ENCODE assay signal across 8 mouse cellular contexts in the genomic region with DNA sequence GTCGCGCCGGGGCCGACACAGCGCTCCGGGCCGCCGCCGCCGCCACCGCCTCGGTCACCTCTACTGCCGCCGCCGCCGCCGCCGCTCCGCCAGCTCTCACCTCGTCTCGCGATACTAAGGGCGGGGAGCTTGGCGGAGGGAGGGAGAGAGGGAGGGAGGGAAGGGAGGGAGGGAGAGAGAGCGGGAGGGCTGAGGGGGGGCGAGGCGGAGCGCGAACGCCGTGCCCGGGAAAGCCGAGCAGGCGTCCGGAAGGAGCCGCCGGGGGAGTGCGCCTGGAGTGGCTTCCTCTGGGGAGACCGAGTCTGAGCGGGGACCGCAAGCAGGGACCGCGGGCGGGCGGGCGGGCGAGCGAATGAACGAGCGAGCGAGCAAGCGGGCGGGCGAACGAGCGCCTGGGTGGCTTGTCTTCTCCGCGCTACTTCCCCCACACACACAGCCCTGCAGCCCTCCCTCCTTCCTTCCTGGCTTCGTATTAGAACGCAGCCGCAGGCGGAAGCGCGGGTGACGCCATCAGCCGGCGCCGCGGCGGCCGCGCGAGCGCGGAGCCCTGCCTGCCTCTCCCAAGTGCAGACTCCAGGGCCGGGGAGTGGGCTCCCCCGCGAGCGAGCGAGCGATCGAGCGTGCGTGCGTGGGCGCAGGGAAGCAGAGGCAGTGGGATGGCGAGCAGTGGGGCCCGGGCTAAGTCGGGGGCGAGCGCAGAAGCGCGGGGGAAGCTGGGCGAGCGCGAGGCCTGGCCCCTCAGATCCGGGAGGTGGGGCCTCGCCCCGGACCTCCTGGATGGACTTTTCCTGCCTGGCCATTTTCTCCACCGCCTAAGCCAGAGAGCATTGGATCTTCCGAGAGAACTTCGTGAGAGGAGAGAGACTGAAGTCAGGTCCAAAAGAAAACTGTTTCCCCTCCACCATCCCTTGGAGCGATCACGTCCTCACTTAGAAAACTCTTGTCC. TPM values are rescaled to one million over a fixed set of nuclear protein-coding genes. Genes with fewer than 3 reads are reported as not detected.
DNase-seq lines count a peak whose midpoint lies in the region; ATAC-seq lines count a peak whose summit lies in the region.

A gene (minus strand): TSS at position 457 of the 946 bp plus-strand sequence.

- no peaks in the 10 kb centered on the region for H3K27me3 ChIP-seq in forebrain, embryonic 10.5 days (ENCODE audit: poor library complexity, severe bottlenecking)
- no peaks in the 10 kb centered on the region for H3K27me3 ChIP-seq in heart, embryonic 15.5 days
- no peaks in the 10 kb centered on the region for H3K27me3 ChIP-seq in liver, embryonic 15.5 days
- no peaks in the 10 kb centered on the region for H3K27me3 ChIP-seq in neural tube, embryonic 12.5 days (replicated peaks)

- peak; percentile 83 for DNase-seq in c-Kit-negative CD71-positive TER-119-positive erythroid progenitor cells, embryonic 14.5 days (ENCODE audit: low read depth, low spot score)
- DNase-seq in forebrain, embryonic 10.5 days (ENCODE audit: extremely low spot score, low spot score) = peak; percentile 90
- peak; percentile 92 to 93 for DNase-seq in kidney, postnatal 36 days
- DNase-seq in telencephalon, adult 2 months (ENCODE audit: low read depth, low spot score) = peak; percentile 93

- H3K4me2 ChIP-seq in heart, embryonic 15.5 days = peak within 1 kb of the TSS; percentile 79
- peak within 1 kb of the TSS; percentile 78 for H3K4me2 ChIP-seq in liver, embryonic 15.5 days
- peak within 1 kb of the TSS; percentile 76 for H3K4me2 ChIP-seq in neural tube, embryonic 12.5 days (replicated peaks)

- peak; percentile 75 for ATAC-seq in CD4-positive, CD25-positive, alpha-beta regulatory T cell, adult 4 months
- peak; percentile 91 for ATAC-seq in heart, embryonic 15.5 days (replicated peaks; ENCODE audit: insufficient number of reproducible peaks, insufficient read depth, low FRiP score, low read depth)
- ATAC-seq in liver, embryonic 15.5 days (ENCODE audit: insufficient read depth) = peak; percentile 86
- ATAC-seq in neural tube, embryonic 12.5 days (ENCODE audit: low FRiP score, low read depth) = peak; percentile 94

- H3K27ac ChIP-seq in forebrain, embryonic 10.5 days = peak within 1 kb of the TSS; percentile 95
- H3K27ac ChIP-seq in heart, embryonic 15.5 days = peak within 1 kb of the TSS; percentile 100
- peak within 1 kb of the TSS; percentile 99 for H3K27ac ChIP-seq in liver, embryonic 15.5 days (replicated peaks)
- H3K27ac ChIP-seq in neural tube, embryonic 12.5 days = peak within 1 kb of the TSS; percentile 98

- under 1% methylated on average over 69 of the region's 104 CpGs for WGBS in forebrain, embryonic 10.5 days
- WGBS in heart, embryonic 15.5 days = under 1% methylated on average over 61 of the region's 104 CpGs
- WGBS in liver, embryonic 15.5 days (ENCODE audit: insufficient replicate concordance) = under 1% methylated on average over 86 of the region's 104 CpGs
- WGBS in neural tube, embryonic 12.5 days = under 1% methylated on average over 91 of the region's 104 CpGs

- no peaks in the 10 kb centered on the region; the same call in 1 of the 2 replicates for H3K9me3 ChIP-seq in forebrain, embryonic 10.5 days
- H3K9me3 ChIP-seq in heart, embryonic 15.5 days (replicated peaks) = no peaks in the 10 kb centered on the region
- H3K9me3 ChIP-seq in liver, embryonic 15.5 days (replicated peaks) = no peaks in the 10 kb centered on the region
- H3K9me3 ChIP-seq in neural tube, embryonic 12.5 days = no peaks in the 10 kb centered on the region

- H3K9ac ChIP-seq in heart, embryonic 15.5 days = peak within 1 kb of the TSS; percentile 98
- H3K9ac ChIP-seq in liver, embryonic 15.5 days = peak within 1 kb of the TSS; percentile 94
- peak within 1 kb of the TSS; percentile 96 for H3K9ac ChIP-seq in neural tube, embryonic 12.5 days

- peak within 1 kb of the TSS; percentile 96 for H3K4me3 ChIP-seq in forebrain, embryonic 10.5 days
- H3K4me3 ChIP-seq in heart, embryonic 15.5 days = peak within 1 kb of the TSS; percentile 81
- H3K4me3 ChIP-seq in liver, embryonic 15.5 days (replicated peaks) = peak within 1 kb of the TSS; percentile 92
- peak within 1 kb of the TSS; percentile 95 for H3K4me3 ChIP-seq in neural tube, embryonic 12.5 days

- H3K36me3 ChIP-seq in forebrain, embryonic 10.5 days (replicated peaks) = peaks cover 19% of the 10 kb centered on the region
- H3K36me3 ChIP-seq in heart, embryonic 15.5 days = no peaks in the 10 kb centered on the region
- H3K36me3 ChIP-seq in liver, embryonic 15.5 days (replicated peaks) = no peaks in the 10 kb centered on the region
- no peaks in the 10 kb centered on the region for H3K36me3 ChIP-seq in neural tube, embryonic 12.5 days

- H3K4me1 ChIP-seq in forebrain, embryonic 10.5 days = peaks cover 25% of the 10 kb centered on the region
- H3K4me1 ChIP-seq in heart, embryonic 15.5 days (replicated peaks) = peaks cover 29% of the 10 kb centered on the region
- H3K4me1 ChIP-seq in liver, embryonic 15.5 days (replicated peaks) = peaks cover 29% of the 10 kb centered on the region
- H3K4me1 ChIP-seq in neural tube, embryonic 12.5 days = peaks cover 10% of the 10 kb centered on the region

RNA-seq across cellular contexts. Expression of the gene that starts here (rescaled TPM):
- polyA plus RNA-seq in CD4-positive, CD25-positive, alpha-beta regulatory T cell, adult 4 months (2017; shearing (Covaris generic)) = 10 to 100 TPM; 44.6 to 53.6 TPM
- polyA plus RNA-seq in forebrain, embryonic 10.5 days (2016; fragmentation: Nextera tagmentation; extraction: Ambion mirVana) = 22.0 and 24.0 TPM in 2 replicates
- polyA plus RNA-seq in heart, embryonic 15.5 days (2015; fragmentation: Nextera tagmentation; extraction: Ambion mirVana) = 14.3 and 17.1 TPM in 2 replicates
- 7.8 and 8.8 TPM in 2 replicates for polyA plus RNA-seq in liver, embryonic 15.5 days (2015; fragmentation: Nextera tagmentation; extraction: Ambion mirVana)
- polyA plus RNA-seq in neural tube, embryonic 12.5 days (2016; fragmentation: Nextera tagmentation; extraction: Ambion mirVana) = 29.7 and 30.5 TPM in 2 replicates

Comparison
In these comparisons a context has a peak if more than half of its experiments do, and no peak if none do; other contexts are left out.
1. Peak in every context shown above with its lines: DNase-seq, ATAC-seq, H3K4me3 ChIP-seq and H3K27ac ChIP-seq.